Comparison of ENCODE assay signal across 14 mouse cellular contexts in genomic region chr4:100811802-100812510, GRCm38 (mm10). TPM values are rescaled to one million over a fixed set of nuclear protein-coding genes. Genes with fewer than 3 reads are reported as not detected.
DNase-seq lines count a peak whose midpoint lies in the region; ATAC-seq lines count a peak whose summit lies in the region.
"Had no signal": no experiment of that assay in that cellular context is flagged by ENCODE, and none has a peak within 500 bp of the region (broad histone marks: within the 10 kb centered on the region; RNA-seq: fewer than 3 reads in every experiment).

No protein-coding gene starts in this region.

- DNase-seq in heart, postnatal 14 days, result no peak
- no peak for DNase-seq in lung, postnatal 36 days
- peak; percentile 68 for DNase-seq in forebrain, embryonic 14.5 days (ENCODE audit: low spot score)
- DNase-seq in urinary bladder, postnatal 25 days (ENCODE audit: low spot score), result no peak
- DNase-seq: adrenal gland, adult 2 months; right cerebral cortex, postnatal 4 days; thymus, adult 18-20 months had no signal

- 37% methylated on average over 8 of the region's 8 CpGs for WGBS in heart, embryonic 11.5 days (ENCODE audit: insufficient replicate concordance)
- 35% methylated on average over 8 of the region's 8 CpGs for WGBS in lung, embryonic 15.5 days
- 5% methylated on average over 8 of the region's 8 CpGs for WGBS in forebrain, embryonic 14.5 days
- 19% methylated on average over 8 of the region's 8 CpGs for WGBS in midbrain, embryonic 12.5 days

- H3K27ac ChIP-seq in heart, embryonic 11.5 days (ENCODE audit: low read depth, low read length), result no peak overlapping the region
- no peak overlapping the region for H3K27ac ChIP-seq in lung, embryonic 15.5 days
- H3K27ac ChIP-seq in forebrain, embryonic 14.5 days (ENCODE audit: low read depth, low read length), result peak overlapping the region; percentile 74
- H3K27ac ChIP-seq in midbrain, embryonic 12.5 days (replicated peaks), result peak overlapping the region; percentile 49
- H3K27ac ChIP-seq: kidney, postnatal 0 days; left cerebral cortex, adult 2 months; limb, embryonic 15.5 days had no signal

- peak overlapping the region; percentile 31; the same call in 1 of the 2 replicates for H3K4me2 ChIP-seq in heart, embryonic 11.5 days
- H3K4me2 ChIP-seq in lung, embryonic 15.5 days, result peak overlapping the region; percentile 29
- peak overlapping the region; percentile 33 for H3K4me2 ChIP-seq in forebrain, embryonic 14.5 days (ENCODE audit: low read length)
- peak overlapping the region; percentile 37 for H3K4me2 ChIP-seq in midbrain, embryonic 12.5 days (replicated peaks)
- H3K4me2 ChIP-seq: limb, embryonic 15.5 days had no signal

- no peaks in the 10 kb centered on the region for H3K36me3 ChIP-seq in heart, embryonic 11.5 days (ENCODE audit: control insufficient read depth, insufficient read depth, low read length)
- no peaks in the 10 kb centered on the region for H3K36me3 ChIP-seq in lung, embryonic 15.5 days
- no peaks in the 10 kb centered on the region for H3K36me3 ChIP-seq in forebrain, embryonic 14.5 days (ENCODE audit: control insufficient read depth, insufficient read depth, low read length)
- no peaks in the 10 kb centered on the region for H3K36me3 ChIP-seq in midbrain, embryonic 12.5 days
- H3K36me3 ChIP-seq: limb, embryonic 15.5 days had no signal

- H3K4me1 ChIP-seq in heart, embryonic 11.5 days (ENCODE audit: control insufficient read depth, insufficient read depth, low read length), result peaks cover 7% of the 10 kb centered on the region; the same call in 1 of the 2 replicates
- peaks cover 24% of the 10 kb centered on the region for H3K4me1 ChIP-seq in lung, embryonic 15.5 days
- H3K4me1 ChIP-seq in forebrain, embryonic 14.5 days (ENCODE audit: control insufficient read depth, insufficient read depth, low read length), result peaks cover 18% of the 10 kb centered on the region
- peaks cover 40% of the 10 kb centered on the region for H3K4me1 ChIP-seq in midbrain, embryonic 12.5 days
- H3K4me1 ChIP-seq: limb, embryonic 15.5 days had no signal

- H3K4me3 ChIP-seq in heart, embryonic 11.5 days (ENCODE audit: low read depth, low read length), result no peak overlapping the region
- no peak overlapping the region for H3K4me3 ChIP-seq in lung, embryonic 15.5 days
- no peak overlapping the region for H3K4me3 ChIP-seq in forebrain, embryonic 14.5 days (ENCODE audit: low read depth, low read length)
- 0 out of 2 replicates have a peak overlapping the region, but pooled peaks have one; percentile 5 for H3K4me3 ChIP-seq in midbrain, embryonic 12.5 days
- H3K4me3 ChIP-seq: left cerebral cortex, adult 2 months; limb, embryonic 15.5 days had no signal

- no peak for ATAC-seq in heart, embryonic 11.5 days (replicated peaks; ENCODE audit: insufficient number of reproducible peaks, low FRiP score, low TSS enrichment)
- ATAC-seq in lung, embryonic 15.5 days (ENCODE audit: borderline replicate concordance, extremely low read depth, low FRiP score, low TSS enrichment), result peak; percentile 35; the same call in 1 of the 2 replicates
- ATAC-seq in forebrain, embryonic 14.5 days, result peak; percentile 74
- ATAC-seq in midbrain, embryonic 12.5 days (ENCODE audit: low FRiP score, low read depth), result peak; percentile 48
- no peak for ATAC-seq in inflammation-experienced regulatory T-cells, adult 6 months

- H3K27me3 ChIP-seq in heart, embryonic 11.5 days (ENCODE audit: control insufficient read depth, insufficient read depth, low read length), result no peaks in the 10 kb centered on the region
- H3K27me3 ChIP-seq in lung, embryonic 15.5 days, result no peaks in the 10 kb centered on the region
- H3K27me3 ChIP-seq in forebrain, embryonic 14.5 days (replicated peaks; ENCODE audit: control insufficient read depth, insufficient read depth, low read length), result no peaks in the 10 kb centered on the region
- no peaks in the 10 kb centered on the region for H3K27me3 ChIP-seq in midbrain, embryonic 12.5 days
- H3K27me3 ChIP-seq: limb, embryonic 15.5 days had no signal

- intact Hi-C loops in heart, postnatal 14 days (cut with DNase I), result no loop called here

- no peak overlapping the region for H3K9ac ChIP-seq in heart, embryonic 11.5 days (ENCODE audit: low read depth, low read length)
- H3K9ac ChIP-seq in lung, embryonic 15.5 days, result no peak overlapping the region
- no peak overlapping the region for H3K9ac ChIP-seq in forebrain, embryonic 14.5 days (ENCODE audit: low read length)
- no peak overlapping the region for H3K9ac ChIP-seq in midbrain, embryonic 12.5 days (replicated peaks)
- H3K9ac ChIP-seq: limb, embryonic 15.5 days had no signal

- H3K9me3 ChIP-seq in heart, embryonic 11.5 days (replicated peaks; ENCODE audit: control insufficient read depth, low read length), result no peaks in the 10 kb centered on the region
- no peaks in the 10 kb centered on the region for H3K9me3 ChIP-seq in lung, embryonic 15.5 days
- H3K9me3 ChIP-seq in forebrain, embryonic 14.5 days (replicated peaks; ENCODE audit: control insufficient read depth, low read length), result no peaks in the 10 kb centered on the region
- H3K9me3 ChIP-seq in midbrain, embryonic 12.5 days, result no peaks in the 10 kb centered on the region
- H3K9me3 ChIP-seq: limb, embryonic 15.5 days had no signal

RNA-seq across cellular contexts. Expression of gene Cachd1, which starts 35.5 kb away (rescaled TPM):
- 9.3 and 16.3 TPM in 2 replicates for polyA plus RNA-seq in heart, embryonic 11.5 days (2014; fragmentation: Nextera tagmentation; extraction: Ambion mirVana)
- total RNA-seq in heart, postnatal 14 days (2021), result 1 to 10 TPM; 4.0 to 5.5 TPM
- polyA plus RNA-seq in lung, embryonic 15.5 days (2015; fragmentation: Nextera tagmentation; extraction: Ambion mirVana), result 16.1 and 19.1 TPM in 2 replicates
- 14.9 and 16.2 TPM in 2 replicates for polyA plus RNA-seq in forebrain, embryonic 14.5 days (2014; fragmentation: Nextera tagmentation; extraction: Ambion mirVana)
- 50.8 and 56.5 TPM in 2 replicates for polyA plus RNA-seq in midbrain, embryonic 12.5 days (2016; fragmentation: Nextera tagmentation; extraction: Ambion mirVana)
- polyA plus RNA-seq in inflammation-experienced regulatory T-cells, adult 6 months (2017; shearing (Covaris generic)), result not detected

Comparison
In these comparisons a context has a peak if more than half of its experiments do, and no peak if none do; other contexts are left out.
1. ATAC-seq: peak in lung, embryonic 15.5 days (single experiment), forebrain, embryonic 14.5 days (single experiment) and midbrain, embryonic 12.5 days (single experiment); none in heart, embryonic 11.5 days (single experiment) and inflammation-experienced regulatory T-cells, adult 6 months (single experiment).
2. H3K27ac ChIP-seq: peak in forebrain, embryonic 14.5 days (single experiment) and midbrain, embryonic 12.5 days (single experiment); none in heart, embryonic 11.5 days (single experiment) and lung, embryonic 15.5 days (single experiment).
3. Peak in every context shown above with its lines, with median percentiles within 50 percentile points of each other: H3K4me2 ChIP-seq.